Mouse (Mus musculus): ENCODE data around the gene Rab3il1. TPM values are rescaled to one million over a fixed set of nuclear protein-coding genes. Genes with fewer than 3 reads are reported as not detected.
A peak's percentile ranks its signal among the peaks of the same experiment; 100 is the strongest.

Rab3il1 gene
- polyA plus RNA-seq, 1 experiment from 2014 or later, result 35.7 TPM

DNA sequence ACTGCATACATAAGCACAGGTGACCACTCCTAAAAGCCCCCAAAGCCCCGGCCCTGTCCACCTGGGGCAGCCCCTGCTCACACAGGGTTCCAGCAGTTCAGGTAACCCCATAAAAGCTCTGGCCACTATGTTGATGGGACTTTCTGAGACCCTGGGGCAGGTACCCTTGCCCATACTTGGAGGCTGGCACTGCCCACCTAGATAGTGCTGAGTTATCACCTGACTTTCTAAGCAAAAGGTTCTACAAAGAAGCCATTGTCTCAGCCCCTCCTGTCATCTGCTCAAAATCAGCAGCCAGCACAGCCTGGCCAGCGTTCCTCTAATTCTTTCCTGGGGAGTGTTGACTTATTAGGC, 3.4 kb upstream of the Rab3il1 start:
- Histone ChIP-seq H3K4me2 (replicated peaks; ENCODE audit: low read depth, low read length) (no peak overlapping the region), H3K27me3 (ENCODE audit: control insufficient read depth, insufficient read depth, low read length) (no peaks in the 10 kb centered on the region), H3K36me3 (ENCODE audit: control insufficient read depth, insufficient read depth, low read length) (no peaks in the 10 kb centered on the region), H3K9me3 (ENCODE audit: control insufficient read depth, low read length) (no peaks in the 10 kb centered on the region), H3K9ac (ENCODE audit: low read depth, low read length) (no peak overlapping the region), H3K27ac (ENCODE audit: low read depth, low read length) (no peak overlapping the region), H3K4me1 (replicated peaks; ENCODE audit: control insufficient read depth, insufficient read depth, low read length) (no peaks in the 10 kb centered on the region), H3K4me3 (ENCODE audit: low read depth, low read length) (no peak overlapping the region)
- ATAC-seq (ENCODE audit: low FRiP score) (no peak), DNase-seq (ENCODE audit: low spot score) (no peak)
- WGBS, result 72% methylated on average over 2 of the region's 2 CpGs

DNA sequence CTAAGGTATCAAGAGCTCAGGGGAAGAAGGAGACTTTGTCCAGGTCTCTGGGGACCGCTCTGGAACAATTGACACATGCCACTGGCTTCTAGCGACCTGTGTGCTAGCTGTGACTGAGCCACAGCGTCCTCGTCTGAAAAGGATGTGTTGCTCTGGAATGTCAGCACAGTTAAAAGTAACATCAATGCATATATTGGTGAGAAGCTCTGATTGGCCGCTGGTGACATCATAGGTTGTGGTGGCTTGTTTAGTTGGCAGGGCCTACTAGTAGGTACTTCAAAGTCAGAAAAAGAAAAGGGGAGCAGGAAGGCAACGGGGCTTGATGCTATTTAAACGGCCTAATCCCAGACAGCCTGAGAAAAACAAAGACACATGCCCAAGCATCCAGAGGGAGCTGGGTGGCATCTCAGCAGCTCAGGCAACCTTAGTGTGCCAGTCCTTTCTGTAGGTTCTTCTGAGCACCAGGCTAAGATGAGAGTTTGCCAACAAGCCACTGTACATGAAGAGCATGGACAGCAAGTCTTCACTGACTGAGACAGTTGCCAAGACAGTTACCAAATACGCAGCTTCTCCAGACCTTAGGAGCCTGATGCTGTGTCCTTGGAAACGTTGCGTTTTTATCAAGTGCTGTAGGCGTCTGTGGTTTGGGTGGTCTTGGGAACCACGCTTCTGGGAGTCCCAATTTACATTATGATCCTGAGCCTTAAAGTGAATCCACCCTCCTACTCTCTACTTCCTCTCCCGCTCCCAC, 2.6 kb upstream of the Rab3il1 start:
- Histone ChIP-seq H3K36me3 (ENCODE audit: control insufficient read depth, insufficient read depth, low read length) (no peaks in the 10 kb centered on the region), H3K9ac (ENCODE audit: low read depth, low read length) (no peak overlapping the region), H3K4me2 (replicated peaks; ENCODE audit: low read depth, low read length) (no peak overlapping the region), H3K4me1 (replicated peaks; ENCODE audit: control insufficient read depth, insufficient read depth, low read length) (no peaks in the 10 kb centered on the region), H3K27ac (ENCODE audit: low read depth, low read length) (no peak overlapping the region), H3K27me3 (ENCODE audit: control insufficient read depth, insufficient read depth, low read length) (no peaks in the 10 kb centered on the region), H3K9me3 (ENCODE audit: control insufficient read depth, low read length) (no peaks in the 10 kb centered on the region), H3K4me3 (ENCODE audit: low read depth, low read length) (no peak overlapping the region)
- WGBS, result 76% methylated on average over 13 of the region's 13 CpGs
- DNase-seq (ENCODE audit: low spot score) (no peak), ATAC-seq (ENCODE audit: low FRiP score) (no peak)

DNA sequence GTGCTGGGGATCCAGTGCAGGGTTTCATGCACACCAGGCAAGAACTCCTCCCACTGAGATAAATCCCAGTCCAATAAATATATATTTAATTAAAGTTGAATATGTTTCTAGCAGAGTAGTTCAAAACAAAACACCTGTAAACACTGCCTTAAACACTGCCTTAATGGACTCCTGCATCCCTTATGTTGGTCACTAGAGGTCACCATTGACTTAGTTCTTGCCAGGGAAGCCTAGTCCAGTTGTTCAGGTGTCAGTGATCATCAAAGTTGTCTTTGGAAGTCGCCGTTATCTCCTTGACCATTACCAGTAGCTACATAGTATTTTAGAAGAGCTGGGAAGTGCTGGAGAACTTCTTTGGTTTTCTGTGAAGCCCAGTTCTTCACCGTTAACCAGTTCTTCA, 1.1 kb upstream of the Rab3il1 start:
- Histone ChIP-seq H3K9ac (ENCODE audit: low read depth, low read length) (no peak overlapping the region), H3K4me2 (replicated peaks; ENCODE audit: low read depth, low read length) (no peak overlapping the region), H3K4me1 (replicated peaks; ENCODE audit: control insufficient read depth, insufficient read depth, low read length) (no peaks in the 10 kb centered on the region), H3K27ac (ENCODE audit: low read depth, low read length) (no peak overlapping the region), H3K36me3 (ENCODE audit: control insufficient read depth, insufficient read depth, low read length) (no peaks in the 10 kb centered on the region), H3K4me3 (ENCODE audit: low read depth, low read length) (no peak overlapping the region), H3K27me3 (ENCODE audit: control insufficient read depth, insufficient read depth, low read length) (no peaks in the 10 kb centered on the region), H3K9me3 (ENCODE audit: control insufficient read depth, low read length) (no peaks in the 10 kb centered on the region)
- ATAC-seq (ENCODE audit: low FRiP score) (peak; percentile 35; the same call in 1 of the 2 replicates), DNase-seq (ENCODE audit: low spot score) (peak; percentile 53)
- 30% methylated on average over 3 of the region's 3 CpGs for WGBS

DNA sequence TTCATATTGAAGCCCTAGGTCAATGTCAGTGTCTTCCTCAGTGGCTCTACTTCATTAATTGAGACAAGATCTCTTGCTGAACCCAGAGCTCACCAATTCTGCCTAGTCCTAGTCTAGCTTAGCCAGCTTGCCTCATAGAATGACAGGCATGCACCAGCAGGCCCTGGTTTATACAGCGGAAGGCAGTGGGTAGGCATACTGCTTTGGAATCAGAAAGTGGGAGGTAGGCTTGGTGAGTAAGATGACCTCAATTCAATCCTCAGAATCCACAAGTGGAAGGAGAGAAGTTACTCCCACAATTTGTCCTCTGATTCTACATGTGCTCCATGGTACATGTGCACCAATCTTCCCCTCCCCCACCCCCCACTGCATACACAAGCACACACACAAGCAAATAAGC, 2.2 kb downstream of the Rab3il1 start:
- DNase-seq (ENCODE audit: low spot score), result no peak
- H3K27ac ChIP-seq (ENCODE audit: low read depth, low read length), result no peak overlapping the region
- H3K36me3 ChIP-seq (ENCODE audit: control insufficient read depth, insufficient read depth, low read length), result no peaks in the 10 kb centered on the region
- no peak for ATAC-seq (ENCODE audit: low FRiP score)
- H3K4me1 ChIP-seq (replicated peaks; ENCODE audit: control insufficient read depth, insufficient read depth, low read length), result no peaks in the 10 kb centered on the region
- no peak overlapping the region for H3K4me3 ChIP-seq (ENCODE audit: low read depth, low read length)
- WGBS, result 96% methylated on average over 1 of the region's 1 CpGs
- no peaks in the 10 kb centered on the region for H3K9me3 ChIP-seq (ENCODE audit: control insufficient read depth, low read length)
- no peak overlapping the region for H3K9ac ChIP-seq (ENCODE audit: low read depth, low read length)
- H3K27me3 ChIP-seq (ENCODE audit: control insufficient read depth, insufficient read depth, low read length), result no peaks in the 10 kb centered on the region
- H3K4me2 ChIP-seq (replicated peaks; ENCODE audit: low read depth, low read length), result no peak overlapping the region

DNA sequence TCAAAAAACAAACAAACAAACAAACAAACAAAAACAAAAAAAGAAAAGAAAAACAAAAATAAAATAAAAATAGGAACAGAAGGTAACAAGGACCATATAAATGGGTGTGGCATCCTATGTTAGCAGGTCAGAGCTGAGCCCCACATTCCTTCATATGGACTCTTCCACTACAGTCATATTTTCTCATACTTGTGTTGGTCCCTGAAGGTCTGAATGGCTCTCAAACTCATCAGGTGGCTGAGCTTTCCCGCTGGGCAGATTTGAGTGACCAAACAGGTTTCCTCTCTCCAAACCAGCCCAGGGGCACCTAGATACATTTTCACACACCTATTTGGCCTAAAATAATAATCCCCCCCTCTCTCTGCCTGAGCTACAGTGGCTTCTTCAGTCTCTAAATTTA, 9.9 kb downstream of the Rab3il1 start:
- no peak overlapping the region for H3K4me2 ChIP-seq (replicated peaks; ENCODE audit: low read depth, low read length)
- no peak overlapping the region for H3K9ac ChIP-seq (ENCODE audit: low read depth, low read length)
- H3K9me3 ChIP-seq (ENCODE audit: control insufficient read depth, low read length), result no peaks in the 10 kb centered on the region
- peaks cover 2% of the 10 kb centered on the region; the same call in 1 of the 2 replicates for H3K4me1 ChIP-seq (replicated peaks; ENCODE audit: control insufficient read depth, insufficient read depth, low read length)
- no peak for DNase-seq (ENCODE audit: low spot score)
- H3K4me3 ChIP-seq (ENCODE audit: low read depth, low read length), result no peak overlapping the region
- no peaks in the 10 kb centered on the region for H3K27me3 ChIP-seq (ENCODE audit: control insufficient read depth, insufficient read depth, low read length)
- ATAC-seq (ENCODE audit: low FRiP score), result no peak
- H3K36me3 ChIP-seq (ENCODE audit: control insufficient read depth, insufficient read depth, low read length), result no peaks in the 10 kb centered on the region
- WGBS, result 77% methylated on average over 1 of the region's 1 CpGs
- no peak overlapping the region for H3K27ac ChIP-seq (ENCODE audit: low read depth, low read length)

DNA sequence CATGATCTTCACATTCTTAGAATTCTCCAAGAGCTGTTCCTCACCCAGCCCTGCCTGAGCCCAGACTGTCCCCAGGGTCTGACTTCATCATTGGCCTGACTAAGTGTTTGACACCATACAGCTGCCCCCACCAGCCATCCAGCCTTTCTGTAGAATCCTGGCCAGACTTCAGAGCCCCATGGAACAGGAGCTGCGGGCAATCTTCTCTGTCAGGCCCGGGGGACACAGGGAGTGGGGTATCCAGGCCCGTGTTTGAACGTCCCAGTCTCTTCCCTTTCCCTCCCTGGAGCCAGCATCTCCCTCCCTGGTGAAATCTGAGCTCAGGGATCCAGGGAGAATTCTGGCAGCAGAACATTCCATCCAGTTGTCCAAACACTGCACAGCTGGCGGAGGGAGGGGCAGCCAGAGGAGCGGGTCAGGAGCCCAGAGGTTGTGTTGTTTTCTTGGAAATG, 11.4 kb downstream of the Rab3il1 start:
- Histone ChIP-seq H3K4me1 (replicated peaks; ENCODE audit: control insufficient read depth, insufficient read depth, low read length) (peaks cover 2% of the 10 kb centered on the region; the same call in 1 of the 2 replicates), H3K27me3 (ENCODE audit: control insufficient read depth, insufficient read depth, low read length) (no peaks in the 10 kb centered on the region), H3K27ac (ENCODE audit: low read depth, low read length) (peak overlapping the region; percentile 42; the same call in 1 of the 2 replicates), H3K4me2 (replicated peaks; ENCODE audit: low read depth, low read length) (no peak overlapping the region), H3K4me3 (ENCODE audit: low read depth, low read length) (no peak overlapping the region), H3K9me3 (ENCODE audit: control insufficient read depth, low read length) (no peaks in the 10 kb centered on the region), H3K36me3 (ENCODE audit: control insufficient read depth, insufficient read depth, low read length) (no peaks in the 10 kb centered on the region), H3K9ac (ENCODE audit: low read depth, low read length) (no peak overlapping the region)
- no peak for ATAC-seq (ENCODE audit: low FRiP score)
- peak; percentile 48 for DNase-seq (ENCODE audit: low spot score)
- 49% methylated on average over 6 of the region's 6 CpGs for WGBS

DNA sequence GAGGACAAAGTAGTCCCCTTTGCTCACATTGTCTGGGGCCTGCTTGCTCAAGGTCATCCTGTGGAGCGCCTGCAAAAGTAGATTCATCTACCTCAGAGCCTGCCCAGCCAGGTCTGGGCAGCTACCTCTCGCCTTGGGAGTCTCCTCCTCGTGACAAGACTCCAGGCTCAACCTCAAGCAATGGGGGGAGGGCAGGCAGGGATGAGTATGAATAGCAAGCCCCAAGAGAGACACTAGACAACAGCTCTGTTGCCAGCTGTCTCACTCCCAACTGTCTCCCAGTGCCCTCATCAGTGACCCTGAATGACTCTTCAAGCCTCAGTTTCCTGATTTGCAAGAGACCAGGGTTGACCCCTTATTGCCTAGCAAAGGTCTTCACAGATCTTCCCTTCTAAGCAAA, 11.9 kb downstream of the Rab3il1 start:
- Histone ChIP-seq H3K4me2 (replicated peaks; ENCODE audit: low read depth, low read length) (no peak overlapping the region), H3K27me3 (ENCODE audit: control insufficient read depth, insufficient read depth, low read length) (no peaks in the 10 kb centered on the region), H3K9ac (ENCODE audit: low read depth, low read length) (no peak overlapping the region), H3K27ac (ENCODE audit: low read depth, low read length) (peak overlapping the region; percentile 42; the same call in 1 of the 2 replicates), H3K4me3 (ENCODE audit: low read depth, low read length) (no peak overlapping the region), H3K9me3 (ENCODE audit: control insufficient read depth, low read length) (no peaks in the 10 kb centered on the region), H3K36me3 (ENCODE audit: control insufficient read depth, insufficient read depth, low read length) (no peaks in the 10 kb centered on the region), H3K4me1 (replicated peaks; ENCODE audit: control insufficient read depth, insufficient read depth, low read length) (peaks cover 2% of the 10 kb centered on the region; the same call in 1 of the 2 replicates)
- ATAC-seq (ENCODE audit: low FRiP score), result no peak
- DNase-seq (ENCODE audit: low spot score), result peak; percentile 20
- WGBS, result 49% methylated on average over 3 of the region's 3 CpGs

DNA sequence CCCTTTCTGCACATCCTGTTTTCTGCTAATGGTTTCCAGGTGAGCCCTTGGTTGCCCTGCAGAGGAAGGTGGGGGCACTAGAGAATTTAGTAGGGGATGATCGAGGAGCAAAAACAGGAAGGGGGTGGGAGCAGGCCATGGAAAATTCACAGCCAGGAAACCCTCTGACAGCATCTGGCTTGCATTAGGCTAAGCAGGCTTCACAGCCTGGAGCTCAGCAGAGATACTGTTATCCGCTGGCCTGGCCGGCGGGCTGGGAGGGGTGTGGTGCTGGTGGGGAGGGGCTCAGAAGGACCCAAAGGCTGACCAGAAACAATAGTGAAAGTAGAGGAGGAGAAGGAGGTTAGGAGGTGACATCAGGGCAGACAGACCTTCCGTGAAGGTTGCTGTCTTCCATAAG, 12.4 kb downstream of the Rab3il1 start:
- H3K36me3 ChIP-seq (ENCODE audit: control insufficient read depth, insufficient read depth, low read length), result no peaks in the 10 kb centered on the region
- DNase-seq (ENCODE audit: low spot score) (peak; percentile 41), ATAC-seq (ENCODE audit: low FRiP score) (no peak)
- H3K4me3 ChIP-seq (ENCODE audit: low read depth, low read length), result no peak overlapping the region
- no peak overlapping the region for H3K4me2 ChIP-seq (replicated peaks; ENCODE audit: low read depth, low read length)
- 64% methylated on average over 5 of the region's 5 CpGs for WGBS
- H3K27ac ChIP-seq (ENCODE audit: low read depth, low read length), result peak overlapping the region; percentile 42; the same call in 1 of the 2 replicates
- no peak overlapping the region for H3K9ac ChIP-seq (ENCODE audit: low read depth, low read length)
- H3K27me3 ChIP-seq (ENCODE audit: control insufficient read depth, insufficient read depth, low read length), result peaks cover 4% of the 10 kb centered on the region; the same call in 1 of the 2 replicates
- H3K9me3 ChIP-seq (ENCODE audit: control insufficient read depth, low read length), result no peaks in the 10 kb centered on the region
- H3K4me1 ChIP-seq (replicated peaks; ENCODE audit: control insufficient read depth, insufficient read depth, low read length), result peaks cover 6% of the 10 kb centered on the region; the same call in 1 of the 2 replicates

DNA sequence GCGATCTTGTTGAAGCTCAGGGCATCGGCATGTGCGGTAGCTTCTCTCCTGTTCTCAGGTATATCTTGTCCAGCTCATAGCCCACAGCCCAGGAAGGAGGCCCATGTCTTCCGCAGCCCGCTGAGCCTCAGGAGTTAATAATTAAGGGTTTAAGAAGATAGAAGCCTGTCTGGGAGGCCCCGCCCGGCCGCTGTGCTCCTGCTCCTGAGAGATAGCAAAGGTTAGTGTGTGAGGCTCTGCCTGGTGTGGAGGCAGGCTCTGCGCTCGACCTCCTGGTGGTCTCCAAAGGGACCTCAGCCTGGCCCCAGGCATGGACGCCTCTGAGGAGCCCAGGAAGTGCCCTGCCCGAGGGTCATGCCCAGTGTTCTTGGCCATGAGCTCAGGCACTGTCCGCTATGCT, 13.4 kb downstream of the Rab3il1 start:
- DNase-seq (ENCODE audit: low spot score) (no peak), ATAC-seq (ENCODE audit: low FRiP score) (no peak)
- Histone ChIP-seq H3K9me3 (ENCODE audit: control insufficient read depth, low read length) (no peaks in the 10 kb centered on the region), H3K4me2 (replicated peaks; ENCODE audit: low read depth, low read length) (no peak overlapping the region), H3K36me3 (ENCODE audit: control insufficient read depth, insufficient read depth, low read length) (no peaks in the 10 kb centered on the region), H3K4me3 (ENCODE audit: low read depth, low read length) (no peak overlapping the region), H3K9ac (ENCODE audit: low read depth, low read length) (no peak overlapping the region), H3K27me3 (ENCODE audit: control insufficient read depth, insufficient read depth, low read length) (peaks cover 7% of the 10 kb centered on the region; the same call in 1 of the 2 replicates), H3K27ac (ENCODE audit: low read depth, low read length) (no peak overlapping the region), H3K4me1 (replicated peaks; ENCODE audit: control insufficient read depth, insufficient read depth, low read length) (peaks cover 6% of the 10 kb centered on the region; the same call in 1 of the 2 replicates)
- 78% methylated on average over 13 of the region's 13 CpGs for WGBS

Measured in hindbrain, embryonic 11.5 days (tissue).